Mouse (Mus musculus) thymus, adult 18-20 months (tissue): ENCODE measurements at regions not wholly inside any gene's neighbourhood (a gene's known extent, or its start where the extent isn't known, plus 50 kb on each side); places are given as distances from the start of the nearest gene placed in this dataset.

Experiments
- DNase-seq, 2 experiments: peaks; one replicate each; pipeline ENCODE4 v3.0.0; 2022; ENCODE audit warnings: mixed read lengths in 2 of 2

- no peak for DNase-seq
Observed at GRCm38 (mm10) chr14:114820677-114821076, 271.3 kb upstream of the Gpc5 start.

GRCm38 (mm10) chr14:114821098-114821594 is 270.9 kb upstream of the Gpc5 start:
- DNase-seq, result no peak

GRCm38 (mm10) chr14:114821672-114822071 is 270.3 kb upstream of the Gpc5 start:
- no peak for DNase-seq

GRCm38 (mm10) chr14:114826662-114827321 is 265.2 kb upstream of the Gpc5 start:
- DNase-seq, result no peak

GRCm38 (mm10) chr14:114829310-114829709 is 262.7 kb upstream of the Gpc5 start:
- DNase-seq, result no peak

- DNase-seq, result no peak
Observed at GRCm38 (mm10) chr14:114832987-114833386, 259.0 kb upstream of the Gpc5 start.

- no peak for DNase-seq
Observed at GRCm38 (mm10) chr14:114836723-114837349, 255.2 kb upstream of the Gpc5 start.

GRCm38 (mm10) chr14:114837652-114838276 is 254.3 kb upstream of the Gpc5 start:
- DNase-seq, result no peak

GRCm38 (mm10) chr14:114839340-114839903 is 252.6 kb upstream of the Gpc5 start:
- DNase-seq, result no peak

- no peak for DNase-seq
Observed at GRCm38 (mm10) chr14:114840766-114841165, 251.2 kb upstream of the Gpc5 start.

GRCm38 (mm10) chr14:114841552-114841951 is 250.5 kb upstream of the Gpc5 start:
- DNase-seq, result no peak

GRCm38 (mm10) chr14:114842327-114842726 is 249.7 kb upstream of the Gpc5 start:
- DNase-seq, result no peak

- no peak for DNase-seq
Observed at GRCm38 (mm10) chr14:114843105-114843743, 248.8 kb upstream of the Gpc5 start.

GRCm38 (mm10) chr14:114854324-114855054 is 237.5 kb upstream of the Gpc5 start:
- DNase-seq, result no peak

GRCm38 (mm10) chr14:114855055-114855740 is 236.8 kb upstream of the Gpc5 start:
- DNase-seq, result no peak

GRCm38 (mm10) chr14:114855746-114856145 is 236.3 kb upstream of the Gpc5 start:
- DNase-seq, result no peak

GRCm38 (mm10) chr14:114856243-114857031 is 235.6 kb upstream of the Gpc5 start:
- DNase-seq, result no peak

- no peak for DNase-seq
Observed at GRCm38 (mm10) chr14:114857171-114857570, 234.8 kb upstream of the Gpc5 start.

- no peak for DNase-seq
Observed at GRCm38 (mm10) chr14:114857689-114858088, 234.3 kb upstream of the Gpc5 start.

- DNase-seq, result no peak
Observed at GRCm38 (mm10) chr14:114863585-114863984, 228.4 kb upstream of the Gpc5 start.

- no peak for DNase-seq
Observed at GRCm38 (mm10) chr14:114864102-114864501, 227.9 kb upstream of the Gpc5 start.
